Mouse (Mus musculus) testis, adult 2 months (tissue): ENCODE measurements around the gene Tmem51.

Source experiments
- CTCF ChIP-seq: fragments of 200-500 bp; IDR thresholded peaks from 2 replicates; pipeline ENCODE4 v1.5.1; 2012; ENCODE audit warnings: low read depth, mild to moderate bottlenecking, inconsistent platforms, low read length, moderate library complexity; ENCODE audit not compliant: control insufficient read depth, insufficient read depth, insufficient replicate concordance
- POLR2A ChIP-seq: fragments of 200-500 bp; IDR thresholded peaks from 2 replicates; pipeline ENCODE4 v1.6.1; 2012; ENCODE audit warnings: low read depth, mild to moderate bottlenecking, inconsistent platforms, low read length, moderate library complexity; ENCODE audit not compliant: control insufficient read depth

DNA sequence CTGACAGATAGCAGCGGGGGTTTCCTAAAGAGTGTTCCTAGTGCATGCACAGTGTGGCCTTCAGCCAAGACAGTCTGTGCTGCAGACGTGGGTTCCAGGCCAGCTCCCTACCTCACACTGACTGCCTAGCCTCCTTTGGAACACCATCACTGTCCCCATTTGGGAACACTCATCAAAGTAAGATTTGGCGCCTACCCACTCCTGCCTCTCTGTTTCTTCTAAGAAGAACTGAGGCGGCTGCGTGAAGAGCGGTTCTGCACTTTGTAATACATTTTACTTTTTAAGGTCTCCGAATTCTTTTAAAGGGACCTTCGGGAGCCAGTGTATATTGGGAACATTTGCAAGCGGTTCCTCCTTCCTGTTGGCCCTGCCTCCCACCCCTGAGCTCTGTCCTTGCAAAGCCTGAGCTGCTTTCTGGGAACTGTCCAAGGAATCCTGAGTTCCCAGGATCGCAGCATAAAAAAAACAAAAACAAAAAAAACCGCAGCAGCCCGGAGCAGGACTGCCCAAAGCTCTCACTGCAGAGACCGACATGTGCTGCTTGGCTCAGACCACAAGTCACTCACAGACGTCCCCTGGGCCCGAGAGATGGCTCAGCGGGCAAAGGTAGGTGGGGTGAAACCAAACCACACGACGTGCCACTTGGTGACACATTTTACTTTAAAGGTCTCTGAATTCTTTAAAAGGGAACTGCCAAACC, 6.4 kb downstream of the Tmem51 start:
- no peak for TF ChIP-seq CTCF
- TF ChIP-seq POLR2A, result no peak
